Mouse (Mus musculus) MEL (cell line): ENCODE measurements around the gene Mtmr1.

Experiments used
- CTCF ChIP-seq, 3 experiments: IDR thresholded peaks in 2 of 3; conservative IDR thresholded peaks in 1 of 3; 2 replicates each; pipeline ENCODE4 v1.5.1; 2011 to 2012; ENCODE audit warnings: low read length in 3 of 3, low read depth in 2 of 3, mild to moderate bottlenecking in 2 of 3, improper control_type of control experiment in 1 of 3, inconsistent platforms in 1 of 3, mixed read lengths in 1 of 3, moderate library complexity in 1 of 3; ENCODE audit not compliant: control insufficient read depth in 1 of 3, insufficient read depth in 1 of 3, poor library complexity in 1 of 3, severe bottlenecking in 1 of 3
- E2F4 ChIP-seq: IDR thresholded peaks from 2 replicates; pipeline ENCODE4 v1.6.1; 2011; ENCODE audit warnings: low read depth, low read length, improper control_type of control experiment, borderline replicate concordance
- EP300 ChIP-seq, 2 experiments: IDR thresholded peaks; 2 replicates each; pipeline ENCODE4 v1.6.1; 2011; ENCODE audit warnings: improper control_type of control experiment in 2 of 2, low read length in 2 of 2, low read depth in 1 of 2, mild to moderate bottlenecking in 1 of 2
- ETS1 ChIP-seq: IDR thresholded peaks from 2 replicates; pipeline ENCODE4 v1.6.1; 2012; ENCODE audit warnings: low read depth, mild to moderate bottlenecking, inconsistent platforms, low read length, improper control_type of control experiment, moderate library complexity
- MAZ ChIP-seq: IDR thresholded peaks from 2 replicates; pipeline ENCODE4 v1.6.1; 2012; ENCODE audit warnings: low read depth, mild to moderate bottlenecking, inconsistent platforms, low read length, improper control_type of control experiment
- TAL1 ChIP-seq: IDR thresholded peaks from 2 replicates; pipeline ENCODE4 v1.6.1; 2012; ENCODE audit warnings: mild to moderate bottlenecking, inconsistent platforms, low read length, moderate library complexity, mixed read lengths

DNA sequence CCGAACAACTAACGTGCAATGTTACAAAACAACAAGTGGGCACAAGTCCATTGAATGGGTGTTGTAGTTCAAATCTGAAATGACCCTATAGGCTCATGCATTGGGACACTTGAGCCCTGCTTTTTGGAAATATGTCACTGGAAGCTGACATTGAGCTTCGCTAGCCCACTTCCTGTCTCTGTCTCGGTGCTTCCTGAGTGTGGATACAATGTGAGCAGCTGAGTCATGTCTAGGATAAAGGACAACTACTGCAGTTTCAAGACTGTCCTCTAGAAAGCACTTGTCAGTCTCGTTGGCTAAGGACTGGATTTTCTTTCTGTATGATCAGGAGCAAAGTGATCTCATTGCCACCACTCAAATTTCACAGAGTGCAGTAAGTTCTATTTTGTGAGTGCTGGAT, 78.4 kb downstream of the Mtmr1 start:
- no peak for TF ChIP-seq CTCF (IDR thresholded peaks at IDR 0.05 in 2 of 3, conservative IDR thresholded peaks at IDR 0.05 in 1 of 3; ENCODE audit: control insufficient read depth in 1 of 3, insufficient read depth in 1 of 3, low read depth in 2 of 3, low read length in 3 of 3, poor library complexity in 1 of 3, severe bottlenecking in 1 of 3)
- TF ChIP-seq TAL1: no peak
- TF ChIP-seq E2F4: no peak
- TF ChIP-seq EP300 (IDR thresholded peaks at IDR 0.05; ENCODE audit: low read depth in 1 of 2, low read length in 2 of 2): no peak
- no peak for TF ChIP-seq ETS1
- no peak for TF ChIP-seq MAZ
